Mouse (Mus musculus) small intestine, adult 2 months (tissue): Measurements from ENCODE around the gene Rbbp6.

ENCODE experiments used
- CTCF ChIP-seq: fragments of 200-500 bp; IDR thresholded peaks from 2 replicates; pipeline ENCODE4 v1.5.1; 2012; ENCODE audit warnings: low read depth, mild to moderate bottlenecking, control low read depth, inconsistent platforms, low read length, moderate library complexity, mixed read lengths; ENCODE audit not compliant: insufficient replicate concordance, insufficient read length; ENCODE audit errors: extremely low read depth
- POLR2A ChIP-seq: fragments of 200-500 bp; IDR thresholded peaks from 2 replicates; pipeline ENCODE4 v1.6.1; 2012; ENCODE audit warnings: low read depth, mild to moderate bottlenecking, control low read depth, inconsistent platforms, low read length, moderate library complexity

- no peak for TF ChIP-seq CTCF
- TF ChIP-seq POLR2A: no peak
Measured at GRCm38 (mm10) chr7:122949268-122949667, 16.2 kb upstream of the Rbbp6 start.
